Mouse (Mus musculus): Measurements from ENCODE around the gene Ripk4. TPM values are rescaled to one million over a fixed set of nuclear protein-coding genes. Genes with fewer than 3 reads are reported as not detected.

Gene Ripk4
- polyA plus RNA-seq, 1 experiment from 2014 or later: 2.4 TPM

GRCm38 (mm10) chr16:97764626-97765025 is 1.0 kb upstream of the Ripk4 start:
- Histone ChIP-seq H3K4me1 (no peaks in the 10 kb centered on the region; the same call in 1 of the 2 replicates), H3K4me2 (no peak overlapping the region)
- 36% methylated on average over 2 of the region's 2 CpGs for WGBS (ENCODE audit: insufficient replicate concordance)

GRCm38 (mm10) chr16:97763990-97764340 is 378 bp upstream of the Ripk4 start:
- Histone ChIP-seq H3K27me3 (replicated peaks) (peaks cover 67% of the 10 kb centered on the region), H3K4me2 (peak overlapping the region; percentile 60), H3K9me3 (replicated peaks) (no peaks in the 10 kb centered on the region), H3K9ac (no peak overlapping the region), H3K4me1 (no peaks in the 10 kb centered on the region; the same call in 1 of the 2 replicates), H3K27ac (no peak overlapping the region), H3K4me3 (peak overlapping the region; percentile 46), H3K36me3 (no peaks in the 10 kb centered on the region)
- no peak for ATAC-seq
- 9% methylated on average over 13 of the region's 13 CpGs for WGBS (ENCODE audit: insufficient replicate concordance)

More at GRCm38 (mm10) chr16:97764626-97765025, 1.0 kb upstream of the Ripk4 start:
- no peak for ATAC-seq
- no peak overlapping the region for H3K9ac ChIP-seq
- H3K27ac ChIP-seq: no peak overlapping the region
- no peaks in the 10 kb centered on the region for H3K9me3 ChIP-seq (replicated peaks)
- H3K27me3 ChIP-seq (replicated peaks): peaks cover 67% of the 10 kb centered on the region
- no peaks in the 10 kb centered on the region for H3K36me3 ChIP-seq
- no peak overlapping the region for H3K4me3 ChIP-seq

- Histone ChIP-seq H3K4me2 (no peak overlapping the region; the same call in 1 of the 2 replicates), H3K9ac (no peak overlapping the region), H3K36me3 (no peaks in the 10 kb centered on the region), H3K9me3 (replicated peaks) (no peaks in the 10 kb centered on the region), H3K27ac (no peak overlapping the region), H3K4me1 (no peaks in the 10 kb centered on the region; the same call in 1 of the 2 replicates), H3K27me3 (replicated peaks) (peaks cover 63% of the 10 kb centered on the region), H3K4me3 (no peak overlapping the region)
- no peak for ATAC-seq
- WGBS (ENCODE audit: insufficient replicate concordance): 47% methylated on average over 2 of the region's 2 CpGs
These were observed 1.8 kb downstream of the Ripk4 start for GRCm38 (mm10) chr16:97761782-97762181.

- no peak overlapping the region for H3K4me3 ChIP-seq
- H3K4me1 ChIP-seq: no peaks in the 10 kb centered on the region; the same call in 1 of the 2 replicates
- H3K27ac ChIP-seq: no peak overlapping the region
- H3K36me3 ChIP-seq: no peaks in the 10 kb centered on the region
- 48% methylated on average over 3 of the region's 3 CpGs for WGBS (ENCODE audit: insufficient replicate concordance)
- ATAC-seq: no peak
- no peak overlapping the region for H3K9ac ChIP-seq
- H3K27me3 ChIP-seq (replicated peaks): peaks cover 42% of the 10 kb centered on the region
- no peak overlapping the region for H3K4me2 ChIP-seq
- H3K9me3 ChIP-seq (replicated peaks): no peaks in the 10 kb centered on the region
These were observed 3.9 kb downstream of the Ripk4 start for GRCm38 (mm10) chr16:97759681-97760080.

GRCm38 (mm10) chr16:97758288-97758687 is 5.3 kb downstream of the Ripk4 start:
- H3K4me2 ChIP-seq: no peak overlapping the region
- H3K9ac ChIP-seq: no peak overlapping the region
- ATAC-seq: peak; percentile 48
- H3K4me1 ChIP-seq: no peaks in the 10 kb centered on the region; the same call in 1 of the 2 replicates
- H3K9me3 ChIP-seq (replicated peaks): no peaks in the 10 kb centered on the region
- 56% methylated on average over 2 of the region's 2 CpGs for WGBS (ENCODE audit: insufficient replicate concordance)
- H3K4me3 ChIP-seq: no peak overlapping the region
- no peak overlapping the region for H3K27ac ChIP-seq
- H3K36me3 ChIP-seq: no peaks in the 10 kb centered on the region
- peaks cover 28% of the 10 kb centered on the region for H3K27me3 ChIP-seq (replicated peaks)

- Histone ChIP-seq H3K9me3 (replicated peaks) (no peaks in the 10 kb centered on the region), H3K9ac (no peak overlapping the region), H3K27me3 (replicated peaks) (peaks cover 9% of the 10 kb centered on the region), H3K4me1 (0 out of 2 replicates have a peak, but pooled peaks cover 6% of the 10 kb centered on the region), H3K4me3 (no peak overlapping the region), H3K27ac (no peak overlapping the region), H3K4me2 (no peak overlapping the region), H3K36me3 (no peaks in the 10 kb centered on the region)
- WGBS (ENCODE audit: insufficient replicate concordance): 57% methylated on average over 2 of the region's 2 CpGs
- ATAC-seq: peak; percentile 30; the same call in 1 of the 2 replicates
These were observed 7.1 kb downstream of the Ripk4 start for GRCm38 (mm10) chr16:97756460-97756859.

GRCm38 (mm10) chr16:97752316-97752941 is 11.2 kb downstream of the Ripk4 start:
- Histone ChIP-seq H3K9ac (no peak overlapping the region), H3K27ac (no peak overlapping the region), H3K4me1 (0 out of 2 replicates have a peak, but pooled peaks cover 6% of the 10 kb centered on the region), H3K9me3 (replicated peaks) (no peaks in the 10 kb centered on the region), H3K4me2 (no peak overlapping the region), H3K36me3 (no peaks in the 10 kb centered on the region), H3K4me3 (no peak overlapping the region), H3K27me3 (replicated peaks) (no peaks in the 10 kb centered on the region)
- WGBS (ENCODE audit: insufficient replicate concordance): 31% methylated on average over 3 of the region's 3 CpGs
- ATAC-seq: no peak

- Histone ChIP-seq H3K9me3 (replicated peaks) (no peaks in the 10 kb centered on the region), H3K27ac (no peak overlapping the region)
- ATAC-seq: no peak
These were observed 11.7 kb downstream of the Ripk4 start for GRCm38 (mm10) chr16:97751884-97752283.

GRCm38 (mm10) chr16:97748421-97748820 is 15.2 kb downstream of the Ripk4 start:
- WGBS (ENCODE audit: insufficient replicate concordance): 64% methylated on average over 6 of the region's 6 CpGs
- H3K36me3 ChIP-seq: 0 out of 2 replicates have a peak, but pooled peaks cover 2% of the 10 kb centered on the region
- no peak overlapping the region for H3K27ac ChIP-seq
- no peak overlapping the region for H3K9ac ChIP-seq
- H3K4me2 ChIP-seq: no peak overlapping the region
- H3K4me3 ChIP-seq: no peak overlapping the region
- 0 out of 2 replicates have a peak, but pooled peaks cover 6% of the 10 kb centered on the region for H3K4me1 ChIP-seq
- no peak for ATAC-seq
- no peaks in the 10 kb centered on the region for H3K9me3 ChIP-seq (replicated peaks)
- no peaks in the 10 kb centered on the region for H3K27me3 ChIP-seq (replicated peaks)

More at GRCm38 (mm10) chr16:97751884-97752283, 11.7 kb downstream of the Ripk4 start:
- 0 out of 2 replicates have a peak, but pooled peaks cover 6% of the 10 kb centered on the region for H3K4me1 ChIP-seq
- no peak overlapping the region for H3K4me2 ChIP-seq
- H3K9ac ChIP-seq: no peak overlapping the region
- no peak overlapping the region for H3K4me3 ChIP-seq
- WGBS (ENCODE audit: insufficient replicate concordance): 54% methylated on average over 8 of the region's 8 CpGs
- H3K27me3 ChIP-seq (replicated peaks): no peaks in the 10 kb centered on the region
- no peaks in the 10 kb centered on the region for H3K36me3 ChIP-seq

GRCm38 (mm10) chr16:97738030-97738429 is 25.6 kb downstream of the Ripk4 start:
- H3K4me1 ChIP-seq: no peaks in the 10 kb centered on the region
- H3K9ac ChIP-seq: no peak overlapping the region
- H3K9me3 ChIP-seq (replicated peaks): no peaks in the 10 kb centered on the region
- 61% methylated on average over 6 of the region's 6 CpGs for WGBS (ENCODE audit: insufficient replicate concordance)
- H3K4me3 ChIP-seq: no peak overlapping the region
- no peak overlapping the region for H3K4me2 ChIP-seq
- no peak overlapping the region for H3K27ac ChIP-seq
- H3K27me3 ChIP-seq (replicated peaks): no peaks in the 10 kb centered on the region
- ATAC-seq: no peak
- no peaks in the 10 kb centered on the region for H3K36me3 ChIP-seq

GRCm38 (mm10) chr16:97736562-97736961 is 27.0 kb downstream of the Ripk4 start:
- WGBS (ENCODE audit: insufficient replicate concordance): 67% methylated on average over 2 of the region's 2 CpGs
- no peak overlapping the region for H3K9ac ChIP-seq
- no peak overlapping the region for H3K4me3 ChIP-seq
- H3K4me1 ChIP-seq: no peaks in the 10 kb centered on the region
- H3K36me3 ChIP-seq: no peaks in the 10 kb centered on the region
- H3K4me2 ChIP-seq: no peak overlapping the region
- ATAC-seq: no peak
- H3K9me3 ChIP-seq (replicated peaks): no peaks in the 10 kb centered on the region
- no peak overlapping the region for H3K27ac ChIP-seq
- H3K27me3 ChIP-seq (replicated peaks): no peaks in the 10 kb centered on the region

- Histone ChIP-seq H3K27me3 (replicated peaks) (no peaks in the 10 kb centered on the region), H3K9me3 (replicated peaks) (no peaks in the 10 kb centered on the region), H3K4me3 (no peak overlapping the region), H3K9ac (no peak overlapping the region), H3K4me2 (no peak overlapping the region), H3K36me3 (no peaks in the 10 kb centered on the region), H3K4me1 (no peaks in the 10 kb centered on the region), H3K27ac (no peak overlapping the region)
- WGBS (ENCODE audit: insufficient replicate concordance): 57% methylated on average over 9 of the region's 9 CpGs
- no peak for ATAC-seq
These were observed 28.7 kb downstream of the Ripk4 start for GRCm38 (mm10) chr16:97734760-97735322.

Data from liver, embryonic 12.5 days (tissue).